Mouse (Mus musculus): ENCODE results near the gene Slc17a9.

- TF ChIP-seq GATA1 (IDR thresholded peaks at IDR 0.05; ENCODE audit: low read length) (no peak), TAL1 (IDR thresholded peaks at IDR 0.05; ENCODE audit: low read length) (no peak)
Observed at GRCm38 (mm10) chr2:180676706-180677105, 48.4 kb upstream of the Slc17a9 start.
